Comparison of ENCODE assay signal across 9 mouse cellular contexts in genomic region chr4:150098880-150099279, GRCm38 (mm10). TPM values are rescaled to one million over a fixed set of nuclear protein-coding genes. Genes with fewer than 3 reads are reported as not detected.
DNase-seq lines count a peak whose midpoint lies in the region; ATAC-seq and TF ChIP-seq lines count a peak whose summit lies in the region.
"Had no signal": no experiment of that assay in that cellular context is flagged by ENCODE, and none has a peak within 500 bp of the region (broad histone marks: within the 10 kb centered on the region; RNA-seq: fewer than 3 reads in every experiment).

No protein-coding gene starts in this region.

- no peaks in the 10 kb centered on the region for H3K27me3 ChIP-seq in Patski
- no peaks in the 10 kb centered on the region for H3K27me3 ChIP-seq in kidney, postnatal 0 days (ENCODE audit: insufficient read depth, low read length)

- peak; percentile 83 for TF ChIP-seq CTCF in Patski (IDR thresholded peaks at IDR 0.05)
- TF ChIP-seq CTCF in kidney, postnatal 0 days (IDR thresholded peaks at IDR 0.05; ENCODE audit: low read depth), result peak; percentile 98
- TF ChIP-seq CTCF in lung, adult 2 months (IDR thresholded peaks at IDR 0.05; ENCODE audit: insufficient read depth, low read length), result peak; percentile 79

- H3K9me3 ChIP-seq in kidney, postnatal 0 days (replicated peaks; ENCODE audit: low read length), result no peaks in the 10 kb centered on the region

- DNase-seq in CD8-positive naive resting alpha-beta T cell, adult 2 months (ENCODE audit: low read depth in 2 of 2, low spot score in 2 of 2), result peak; percentile 68 to 74
- peak; percentile 24 for DNase-seq in Patski (ENCODE audit: low read depth, low spot score)
- peak; percentile 78 to 84 for DNase-seq in cerebellum, postnatal 25 days
- peak; percentile 70 for DNase-seq in gastrocnemius, postnatal 10 days
- peak; percentile 76 for DNase-seq in kidney, postnatal 0 days (ENCODE audit: low spot score)
- peak; percentile 51 for DNase-seq in lung, adult 2 months
- peak; percentile 72 for DNase-seq in urinary bladder, postnatal 25 days (ENCODE audit: low spot score)

- 16% methylated on average over 10 of the region's 10 CpGs for WGBS in kidney, postnatal 0 days
- WGBS in lung, adult 2 months, result 15% methylated on average over 10 of the region's 10 CpGs

- CTCF ChIA-PET in Patski (lab: Charles Lee), result interaction anchor here (0.6 to 1.6 kb wide), 17 partner anchors 9 to 124 kb away, joined by 3 to 7 read pairs (median 4); partner anchors contain the start of gene Gpr157

- no peak for TF ChIP-seq POLR2A in lung, adult 2 months (IDR thresholded peaks at IDR 0.05; ENCODE audit: borderline replicate concordance, extremely low read depth, low read depth, low read length)

- H3K27ac ChIP-seq in kidney, postnatal 0 days, result no peak overlapping the region

- in situ Hi-C loops in Patski (cut with MboI; ENCODE audit: low pct_unique_long_range_greater_than_20kb), result loop anchor here (10.0 kb wide), 1 partner anchor 64 kb away; no protein-coding TSS in a partner anchor

- H3K36me3 ChIP-seq in kidney, postnatal 0 days (ENCODE audit: insufficient read depth, low read length), result no peaks in the 10 kb centered on the region

- no peak overlapping the region for H3K4me2 ChIP-seq in kidney, postnatal 0 days (ENCODE audit: low read length)

- ATAC-seq in Patski, result no peak
- ATAC-seq in kidney, postnatal 0 days (replicated peaks; ENCODE audit: low FRiP score, low read depth), result no peak
- ATAC-seq in neutrophil, adult 5-6 weeks (ENCODE audit: extremely low read depth, insufficient number of reproducible peaks, low FRiP score, poor library complexity, severe bottlenecking), result peak; percentile 65; the same call in 1 of the 2 replicates

- POLR2A ChIA-PET in Patski (lab: Charles Lee), result interaction anchor here (0.6 kb wide), 1 partner anchor 278 kb away, joined by 3 read pairs; no protein-coding TSS in a partner anchor

- no peak overlapping the region for H3K9ac ChIP-seq in kidney, postnatal 0 days (ENCODE audit: low read depth, low read length)

- H3K4me3 ChIP-seq in kidney, postnatal 0 days (replicated peaks; ENCODE audit: low read depth, low read length), result no peak overlapping the region
- H3K4me3 ChIP-seq in lung, adult 2 months (replicated peaks; ENCODE audit: extremely low read depth, low read depth, low read length), result no peak overlapping the region

- peaks cover 12% of the 10 kb centered on the region; the same call in 1 of the 2 replicates for H3K4me1 ChIP-seq in kidney, postnatal 0 days (replicated peaks; ENCODE audit: insufficient read depth, low read length)
- no peaks in the 10 kb centered on the region for H3K4me1 ChIP-seq in lung, adult 2 months (ENCODE audit: control insufficient read depth, insufficient read depth, low read length)

RNA-seq across cellular contexts. Expression of gene Gpr157, which starts 11.7 kb away (rescaled TPM):
- polyA plus RNA-seq in Patski (2021), result 0.50 TPM
- total RNA-seq in gastrocnemius, postnatal 10 days (2021), result 10 to 100 TPM; 18.8 to 19.2 TPM
- polyA plus RNA-seq in kidney, postnatal 0 days (2015; fragmentation: Nextera tagmentation; extraction: Ambion mirVana), result 0.18 and 0.28 TPM in 2 replicates
- polyA plus RNA-seq in lung, adult 2 months (2012; rRNA removed), result 3.8 and 5.0 TPM in 2 replicates
- total RNA-seq in neutrophil, adult 5-6 weeks (2017), result 0.47 and 0.61 TPM in 2 replicates

RNA-seq across cellular contexts. Expression of gene Slc2a5, which starts 20.2 kb away (rescaled TPM):
- not detected for polyA plus RNA-seq in Patski (2021)
- 1 to 10 TPM; 2.0 to 2.4 TPM for total RNA-seq in gastrocnemius, postnatal 10 days (2021)
- polyA plus RNA-seq in kidney, postnatal 0 days (2015; fragmentation: Nextera tagmentation; extraction: Ambion mirVana), result 8.1 and 9.3 TPM in 2 replicates
- 0.66 and 4.5 TPM in 2 replicates for polyA plus RNA-seq in lung, adult 2 months (2012; rRNA removed)
- not detected in 2 replicates for total RNA-seq in neutrophil, adult 5-6 weeks (2017)

RNA-seq across cellular contexts. Expression of gene Slc2a7, which starts 49.9 kb away (rescaled TPM):
- polyA plus RNA-seq in Patski (2021), result not detected
- total RNA-seq in gastrocnemius, postnatal 10 days (2021), result not detected
- not detected in 2 replicates for polyA plus RNA-seq in kidney, postnatal 0 days (2015; fragmentation: Nextera tagmentation; extraction: Ambion mirVana)
- polyA plus RNA-seq in lung, adult 2 months (2012; rRNA removed), result not detected in 2 replicates
- total RNA-seq in neutrophil, adult 5-6 weeks (2017), result not detected in 2 replicates
- total RNA-seq: left cerebral cortex, adult 8-10 months had no signal

Comparison
In these comparisons a context has a peak if more than half of its experiments do, and no peak if none do; other contexts are left out.
1. DNase-seq: peak in every context shown above with its lines; median percentile 81 in cerebellum, postnatal 25 days; 76 in kidney, postnatal 0 days; 72 in urinary bladder, postnatal 25 days; 71 in CD8-positive naive resting alpha-beta T cell, adult 2 months; 70 in gastrocnemius, postnatal 10 days; 51 in lung, adult 2 months; 24 in Patski.